Mouse (Mus musculus) central nervous system, embryonic 14 days (tissue): ENCODE measurements around the gene Ptms. TPM values are rescaled to one million over a fixed set of nuclear protein-coding genes. Genes with fewer than 3 reads are reported as not detected.

Experiments used
- polyA plus RNA-seq: library from polyadenylated mRNA; depleted of rRNA; stranded (reverse); fragments of >200 nt; gene quantifications from 2 replicates; pipeline ENCODE4 v1.2.3, GENCODE M21; 2012; rRNA removed

The Ptms gene
- polyA plus RNA-seq: 2,372 and 2,516 TPM in 2 replicates

GRCm38 (mm10) chr6:124919695-124920317 is at the start of gene Ptms:
Ptms (minus strand) TSS chr6:124920103.

GRCm38 (mm10) chr6:124965088-124965719 is 45.3 kb upstream of the Ptms start, which contains the start of gene Cops7a:
Cops7a (minus strand) TSS chr6:124965538.

GRCm38 (mm10) chr6:124930754-124931524 is 11.0 kb upstream of the Ptms start, which contains the start of gene Mlf2:
Mlf2 (plus strand) TSS chr6:124931386.

GRCm38 (mm10) chr6:124911533-124912218 is 8.2 kb downstream of the Ptms start, which contains the start of gene Lag3:
Lag3 (minus strand) TSS chr6:124911705.

GRCm38 (mm10) chr6:124887986-124888385 is 31.9 kb downstream of the Ptms start, which contains the start of gene Cd4:
Cd4 (minus strand) TSS chr6:124888221.

Other genes starting within 250 kb of the Ptms start
- gene Emg1, start 207.9 kb downstream of the Ptms start, polyA plus RNA-seq: 134 and 145 TPM in 2 replicates
- gene Phb2, start 207.8 kb downstream of the Ptms start, polyA plus RNA-seq: 171 and 179 TPM in 2 replicates
- gene Ptpn6, start 181.4 kb downstream of the Ptms start, polyA plus RNA-seq: 5.3 and 6.1 TPM in 2 replicates
- 499 and 546 TPM in 2 replicates for gene Grcc10, start 178.7 kb downstream of the Ptms start, polyA plus RNA-seq
- not detected in 2 replicates for gene Gm45234, start 164.1 kb downstream of the Ptms start, polyA plus RNA-seq
- gene Atn1, start 163.6 kb downstream of the Ptms start, polyA plus RNA-seq: 77.8 and 103 TPM in 2 replicates
- gene Eno2, start 150.4 kb downstream of the Ptms start, polyA plus RNA-seq: 56.4 and 62.0 TPM in 2 replicates
- 9.0 and 9.4 TPM in 2 replicates for gene Lrrc23, start 140.4 kb downstream of the Ptms start, polyA plus RNA-seq
- gene Spsb2, start 111.4 kb downstream of the Ptms start, polyA plus RNA-seq: 5.4 and 8.0 TPM in 2 replicates
- 409 and 429 TPM in 2 replicates for gene Tpi1, start 105.8 kb downstream of the Ptms start, polyA plus RNA-seq
- 138 and 145 TPM in 2 replicates for gene Usp5, start 90.6 kb downstream of the Ptms start, polyA plus RNA-seq
- 76.7 and 102 TPM in 2 replicates for gene Cdca3, start 90.6 kb downstream of the Ptms start, polyA plus RNA-seq
- gene Gnb3, start 79.8 kb downstream of the Ptms start, polyA plus RNA-seq: 2.1 and 2.5 TPM in 2 replicates
- gene P3h3, start 62.4 kb downstream of the Ptms start, polyA plus RNA-seq: 143 and 182 TPM in 2 replicates
- 72.7 and 75.1 TPM in 2 replicates for gene Gpr162, start 56.1 kb downstream of the Ptms start, polyA plus RNA-seq
- gene Cd4, start 31.9 kb downstream of the Ptms start, polyA plus RNA-seq: 0.18 and 0.20 TPM in 2 replicates
- 4.0 and 4.2 TPM in 2 replicates for gene Lag3, start 8.4 kb downstream of the Ptms start, polyA plus RNA-seq
- 531 and 537 TPM in 2 replicates for gene Mlf2, start 11.3 kb upstream of the Ptms start, polyA plus RNA-seq
- gene Cops7a, start 45.4 kb upstream of the Ptms start, polyA plus RNA-seq: 135 and 153 TPM in 2 replicates
- 36.3 and 46.5 TPM in 2 replicates for gene Pianp, start 76.6 kb upstream of the Ptms start, polyA plus RNA-seq
- gene Zfp384, start 89.0 kb upstream of the Ptms start, polyA plus RNA-seq: 104 and 109 TPM in 2 replicates
- 150 and 154 TPM in 2 replicates for gene Ing4, start 119.7 kb upstream of the Ptms start, polyA plus RNA-seq
- gene Acrbp, start 129.6 kb upstream of the Ptms start, polyA plus RNA-seq: 33.4 and 35.8 TPM in 2 replicates
- 0.57 and 1.2 TPM in 2 replicates for gene Lpar5, start 147.8 kb upstream of the Ptms start, polyA plus RNA-seq
- 123 and 129 TPM in 2 replicates for gene Chd4, start 175.9 kb upstream of the Ptms start, polyA plus RNA-seq
- 41.9 and 42.5 TPM in 2 replicates for gene Nop2, start 211.8 kb upstream of the Ptms start, polyA plus RNA-seq
- gene Iffo1, start 225.1 kb upstream of the Ptms start, polyA plus RNA-seq: 30.9 and 37.7 TPM in 2 replicates
- gene Gapdh, start 246.4 kb upstream of the Ptms start, polyA plus RNA-seq: 2,744 and 3,766 TPM in 2 replicates